Mouse (Mus musculus): ENCODE measurements around the gene Slc31a1.

Gene Slc31a1

GRCm38 (mm10) chr4:62364299-62364698 lies 3.8 kb downstream of the Slc31a1 start:
- no peak for DNase-seq

GRCm38 (mm10) chr4:62366291-62366690 lies 5.8 kb downstream of the Slc31a1 start:
- DNase-seq: no peak

- no peak for DNase-seq
Measured at GRCm38 (mm10) chr4:62367586-62367985, 7.1 kb downstream of the Slc31a1 start.

- DNase-seq: no peak
Measured at GRCm38 (mm10) chr4:62369091-62369490, 8.6 kb downstream of the Slc31a1 start.

GRCm38 (mm10) chr4:62372410-62372809 lies 11.9 kb downstream of the Slc31a1 start:
- no peak for DNase-seq

GRCm38 (mm10) chr4:62372818-62373520 lies 12.4 kb downstream of the Slc31a1 start:
- DNase-seq: no peak

- DNase-seq: no peak
Measured at GRCm38 (mm10) chr4:62373668-62374067, 13.1 kb downstream of the Slc31a1 start.

GRCm38 (mm10) chr4:62374342-62374741 lies 13.8 kb downstream of the Slc31a1 start:
- DNase-seq: no peak

- no peak for DNase-seq
Measured at GRCm38 (mm10) chr4:62376123-62376522, 15.6 kb downstream of the Slc31a1 start.

GRCm38 (mm10) chr4:62379724-62380381 lies 19.3 kb downstream of the Slc31a1 start:
- no peak for DNase-seq

- DNase-seq: no peak
Measured at GRCm38 (mm10) chr4:62383207-62383606, 22.7 kb downstream of the Slc31a1 start.

- no peak for DNase-seq
Measured at GRCm38 (mm10) chr4:62383752-62384151, 23.2 kb downstream of the Slc31a1 start.

- DNase-seq: no peak
Measured at GRCm38 (mm10) chr4:62384159-62384558, 23.6 kb downstream of the Slc31a1 start.

GRCm38 (mm10) chr4:62385439-62385838 lies 24.9 kb downstream of the Slc31a1 start:
- no peak for DNase-seq

GRCm38 (mm10) chr4:62389592-62390512 lies 29.3 kb downstream of the Slc31a1 start:
- DNase-seq: no peak

- no peak for DNase-seq
Measured at GRCm38 (mm10) chr4:62391892-62392291, 31.4 kb downstream of the Slc31a1 start.

- DNase-seq: no peak
Measured at GRCm38 (mm10) chr4:62393459-62393858, 32.9 kb downstream of the Slc31a1 start.

- DNase-seq: no peak
Measured at GRCm38 (mm10) chr4:62395806-62396205, 35.3 kb downstream of the Slc31a1 start.

GRCm38 (mm10) chr4:62397616-62398365 lies 37.3 kb downstream of the Slc31a1 start:
- DNase-seq: no peak

- DNase-seq: no peak
Measured at GRCm38 (mm10) chr4:62398956-62399355, 38.4 kb downstream of the Slc31a1 start.

- no peak for DNase-seq
Measured at GRCm38 (mm10) chr4:62406133-62406532, 45.6 kb downstream of the Slc31a1 start.

- DNase-seq: peak; percentile 42
Measured at GRCm38 (mm10) chr4:62407730-62408582, 47.4 kb downstream of the Slc31a1 start.

All from right cerebral cortex, postnatal 14 days (tissue).